ENCODE assay signal across 7 mouse cellular contexts in genomic region chr10:86705318-86705921, GRCm38 (mm10). TPM values are rescaled to one million over a fixed set of nuclear protein-coding genes. Genes with fewer than 3 reads are reported as not detected.
A peak's percentile ranks its signal among the peaks of the same experiment; 100 is the strongest.
DNase-seq lines count a peak whose midpoint lies in the region; ATAC-seq lines count a peak whose summit lies in the region.

Hsp90b1 (minus strand) TSS chr10:86705509.
Ttc41 (plus strand) TSS chr10:86705811.

- H3K36me3 ChIP-seq in embryonic facial prominence, embryonic 12.5 days, result peaks cover 26% of the 10 kb centered on the region
- peaks cover 27% of the 10 kb centered on the region for H3K36me3 ChIP-seq in limb, embryonic 11.5 days (ENCODE audit: control insufficient read depth, insufficient read depth, low read length)
- peaks cover 33% of the 10 kb centered on the region for H3K36me3 ChIP-seq in midbrain, embryonic 14.5 days (ENCODE audit: control insufficient read depth, insufficient read depth, low read length)

- ATAC-seq in embryonic facial prominence, embryonic 12.5 days (ENCODE audit: insufficient number of reproducible peaks, insufficient read depth, low FRiP score, low TSS enrichment), result peak; percentile 99
- ATAC-seq in limb, embryonic 11.5 days (ENCODE audit: insufficient number of reproducible peaks, low FRiP score, low TSS enrichment, low read depth), result peak; percentile 98
- ATAC-seq in midbrain, embryonic 14.5 days (ENCODE audit: low FRiP score, low TSS enrichment), result peak; percentile 98

- peak within 1 kb of the TSS; percentile 94 for H3K27ac ChIP-seq in embryonic facial prominence, embryonic 12.5 days
- H3K27ac ChIP-seq in limb, embryonic 11.5 days (replicated peaks; ENCODE audit: low read depth, low read length), result peak within 1 kb of the TSS; percentile 85
- peak within 1 kb of the TSS; percentile 92 for H3K27ac ChIP-seq in midbrain, embryonic 14.5 days (replicated peaks; ENCODE audit: low read depth, low read length)

- H3K4me1 ChIP-seq in embryonic facial prominence, embryonic 12.5 days, result peaks cover 35% of the 10 kb centered on the region
- peaks cover 20% of the 10 kb centered on the region for H3K4me1 ChIP-seq in limb, embryonic 11.5 days (ENCODE audit: control insufficient read depth, insufficient read depth, low read length)
- H3K4me1 ChIP-seq in midbrain, embryonic 14.5 days (ENCODE audit: control insufficient read depth, insufficient read depth, low read length), result peaks cover 35% of the 10 kb centered on the region

- peak within 1 kb of the TSS; percentile 94 for H3K9ac ChIP-seq in embryonic facial prominence, embryonic 12.5 days
- H3K9ac ChIP-seq in limb, embryonic 11.5 days (ENCODE audit: low read length), result peak within 1 kb of the TSS; percentile 86
- H3K9ac ChIP-seq in midbrain, embryonic 14.5 days (replicated peaks; ENCODE audit: low read length), result peak within 1 kb of the TSS; percentile 92

- WGBS in embryonic facial prominence, embryonic 12.5 days, result under 1% methylated on average over 51 of the region's 51 CpGs
- under 1% methylated on average over 50 of the region's 51 CpGs for WGBS in limb, embryonic 11.5 days
- WGBS in midbrain, embryonic 14.5 days, result under 1% methylated on average over 51 of the region's 51 CpGs

- peak; percentile 99 for DNase-seq in adrenal gland, postnatal 25 days
- peak; percentile 100 for DNase-seq in heart, adult 11 months
- peak; percentile 98 for DNase-seq in kidney, adult 18-20 months
- DNase-seq in limb, embryonic 11.5 days (ENCODE audit: low spot score), result peak; percentile 99
- DNase-seq in midbrain, embryonic 14.5 days, result peak; percentile 100
- peak; percentile 92 to 98 for DNase-seq in spleen, adult 18-20 months

- H3K27me3 ChIP-seq in embryonic facial prominence, embryonic 12.5 days, result no peaks in the 10 kb centered on the region
- H3K27me3 ChIP-seq in limb, embryonic 11.5 days (ENCODE audit: control insufficient read depth, insufficient read depth, low read length), result no peaks in the 10 kb centered on the region
- H3K27me3 ChIP-seq in midbrain, embryonic 14.5 days (ENCODE audit: control insufficient read depth, insufficient read depth, low read length), result no peaks in the 10 kb centered on the region

- H3K9me3 ChIP-seq in embryonic facial prominence, embryonic 12.5 days, result no peaks in the 10 kb centered on the region
- H3K9me3 ChIP-seq in limb, embryonic 11.5 days (ENCODE audit: control insufficient read depth, low read length), result no peaks in the 10 kb centered on the region
- no peaks in the 10 kb centered on the region for H3K9me3 ChIP-seq in midbrain, embryonic 14.5 days (ENCODE audit: control insufficient read depth, low read length)

- H3K4me2 ChIP-seq in embryonic facial prominence, embryonic 12.5 days (replicated peaks), result peak within 1 kb of the TSS; percentile 94
- peak within 1 kb of the TSS; percentile 94 for H3K4me2 ChIP-seq in limb, embryonic 11.5 days (ENCODE audit: low read depth, severe bottlenecking)
- H3K4me2 ChIP-seq in midbrain, embryonic 14.5 days (ENCODE audit: low read length), result peak within 1 kb of the TSS; percentile 95

- H3K4me3 ChIP-seq in embryonic facial prominence, embryonic 12.5 days, result peak within 1 kb of the TSS; percentile 95
- peak within 1 kb of the TSS; percentile 59 for H3K4me3 ChIP-seq in limb, embryonic 11.5 days (ENCODE audit: low read depth, low read length)
- H3K4me3 ChIP-seq in midbrain, embryonic 14.5 days (replicated peaks; ENCODE audit: low read depth, low read length), result peak within 1 kb of the TSS; percentile 97

RNA-seq across cellular contexts. Expression of gene Hsp90b1, which starts in this region (rescaled TPM):
- 563 and 663 TPM in 2 replicates for total RNA-seq in adrenal gland, postnatal 25 days (2021)
- 615 and 661 TPM in 2 replicates for polyA plus RNA-seq in embryonic facial prominence, embryonic 12.5 days (2016; fragmentation: Nextera tagmentation; extraction: Ambion mirVana)
- 553 and 597 TPM in 2 replicates for polyA plus RNA-seq in limb, embryonic 11.5 days (2014; fragmentation: Nextera tagmentation; extraction: Ambion mirVana)
- polyA plus RNA-seq in midbrain, embryonic 14.5 days (2014; fragmentation: Nextera tagmentation; extraction: Ambion mirVana), result 176 and 242 TPM in 2 replicates

RNA-seq across cellular contexts. Expression of gene Ttc41, which starts in this region (rescaled TPM):
- total RNA-seq in adrenal gland, postnatal 25 days (2021), result 3.3 and 3.5 TPM in 2 replicates
- 1.8 and 2.3 TPM in 2 replicates for polyA plus RNA-seq in embryonic facial prominence, embryonic 12.5 days (2016; fragmentation: Nextera tagmentation; extraction: Ambion mirVana)
- 1.6 and 1.7 TPM in 2 replicates for polyA plus RNA-seq in limb, embryonic 11.5 days (2014; fragmentation: Nextera tagmentation; extraction: Ambion mirVana)
- polyA plus RNA-seq in midbrain, embryonic 14.5 days (2014; fragmentation: Nextera tagmentation; extraction: Ambion mirVana), result 0.61 and 2.5 TPM in 2 replicates

Comparison
In these comparisons a context has a peak if more than half of its experiments do, and no peak if none do; other contexts are left out.
1. Peak in every context shown above with its lines: DNase-seq, ATAC-seq, H3K4me3 ChIP-seq and H3K27ac ChIP-seq.